Mouse (Mus musculus) gastrocnemius, postnatal 14 days (tissue): ENCODE measurements at regions not wholly inside any gene's neighbourhood (a gene's known extent, or its start where the extent isn't known, plus 50 kb on each side); places are given as distances from the start of the nearest gene placed in this dataset.

Experiments
- DNase-seq: peaks from one replicate; pipeline ENCODE4 v3.0.0; 2021; ENCODE audit warnings: mixed read lengths
- intact Hi-C: fragments of 180-260 bp; cut with DNase I; formaldehyde crosslinking; loops from one replicate; pipeline ENCODE4 v1.15.1; 2025; ENCODE audit warnings: low total_unique reads

GRCm38 (mm10) chr4:71663397-71663796, 94.4 kb downstream of the Gm11232 start:
- intact Hi-C loops, result no loop called here
- DNase-seq, result no peak

GRCm38 (mm10) chr4:71640521-71640920, 117.2 kb downstream of the Gm11232 start:
- no peak for DNase-seq
- intact Hi-C loops, result no loop called here

- no peak for DNase-seq
- intact Hi-C loops, result no loop called here
Observed at GRCm38 (mm10) chr4:71627088-71627487, 130.7 kb downstream of the Gm11232 start.

GRCm38 (mm10) chr4:71626626-71627025, 131.1 kb downstream of the Gm11232 start:
- intact Hi-C loops, result no loop called here
- no peak for DNase-seq

- DNase-seq, result no peak
- intact Hi-C loops, result no loop called here
Observed at GRCm38 (mm10) chr4:71624771-71625170, 133.0 kb downstream of the Gm11232 start.

- DNase-seq, result no peak
Observed at GRCm38 (mm10) chr4:71613720-71614119, 144.0 kb downstream of the Gm11232 start.

GRCm38 (mm10) chr4:71585880-71586279, 171.9 kb downstream of the Gm11232 start:
- intact Hi-C loops, result no loop called here
- DNase-seq, result no peak

More at GRCm38 (mm10) chr4:71613720-71614119, 144.0 kb downstream of the Gm11232 start:
- intact Hi-C loops, result no loop called here

GRCm38 (mm10) chr4:71560656-71561055, 197.1 kb downstream of the Gm11232 start:
- intact Hi-C loops, result no loop called here
- DNase-seq, result no peak

- intact Hi-C loops, result no loop called here
- DNase-seq, result no peak
Observed at GRCm38 (mm10) chr4:71539200-71539599, 218.6 kb downstream of the Gm11232 start.

GRCm38 (mm10) chr4:71537971-71538370, 219.8 kb downstream of the Gm11232 start:
- intact Hi-C loops, result no loop called here
- DNase-seq, result no peak

- DNase-seq, result no peak
- intact Hi-C loops, result no loop called here
Observed at GRCm38 (mm10) chr4:71524255-71524970, 233.4 kb downstream of the Gm11232 start.

GRCm38 (mm10) chr4:71520751-71521150, 237.0 kb downstream of the Gm11232 start:
- no peak for DNase-seq
- intact Hi-C loops, result no loop called here

- DNase-seq, result no peak
- intact Hi-C loops, result no loop called here
Observed at GRCm38 (mm10) chr4:71517921-71518404, 239.8 kb downstream of the Gm11232 start.

GRCm38 (mm10) chr4:71506911-71507310, 250.9 kb downstream of the Gm11232 start:
- intact Hi-C loops, result no loop called here
- no peak for DNase-seq

GRCm38 (mm10) chr4:71489788-71490187, 268.0 kb downstream of the Gm11232 start:
- intact Hi-C loops, result no loop called here
- DNase-seq, result no peak

GRCm38 (mm10) chr4:71488663-71489161, 269.1 kb downstream of the Gm11232 start:
- DNase-seq, result peak; percentile 18
- intact Hi-C loops, result no loop called here

- no peak for DNase-seq
- intact Hi-C loops, result no loop called here
Observed at GRCm38 (mm10) chr4:71488059-71488458, 269.7 kb downstream of the Gm11232 start.

- intact Hi-C loops, result no loop called here
- no peak for DNase-seq
Observed at GRCm38 (mm10) chr4:71480960-71481359, 276.8 kb downstream of the Gm11232 start.

GRCm38 (mm10) chr4:71470580-71470979, 287.2 kb downstream of the Gm11232 start:
- intact Hi-C loops, result no loop called here
- no peak for DNase-seq

- intact Hi-C loops, result no loop called here
Observed at GRCm38 (mm10) chr4:71454811-71455210, 303.0 kb downstream of the Gm11232 start.

GRCm38 (mm10) chr4:71453499-71453898, 304.3 kb downstream of the Gm11232 start:
- intact Hi-C loops, result no loop called here
- DNase-seq, result no peak

More at GRCm38 (mm10) chr4:71454811-71455210, 303.0 kb downstream of the Gm11232 start:
- no peak for DNase-seq
